Mouse (Mus musculus): Measurements from ENCODE around the gene Gm3164. TPM values are rescaled to one million over a fixed set of nuclear protein-coding genes. Genes with fewer than 3 reads are reported as not detected.
"Not testable (repeated sequence)": the region's sequence is repeated elsewhere in the genome, so short reads cannot be mapped to it uniquely, and the experiment has no call there.

Gene Gm3164
- polyA plus RNA-seq (2012; rRNA removed): 0.04 and 0.08 TPM in 2 replicates

- DNase-seq (ENCODE audit: low spot score): not testable (repeated sequence)
Observed at GRCm38 (mm10) chr14:4414965-4415835, at the start of gene Gm3164. Gene Gm3164, plus strand, starts transcription at chr14:4415448.

GRCm38 (mm10) chr14:4368991-4369390 is 46.3 kb upstream of the Gm3164 start:
- DNase-seq (ENCODE audit: low spot score): not testable (repeated sequence)

GRCm38 (mm10) chr14:4369691-4370090 is 45.6 kb upstream of the Gm3164 start:
- DNase-seq (ENCODE audit: low spot score): peak; percentile 22

GRCm38 (mm10) chr14:4377871-4378270 is 37.4 kb upstream of the Gm3164 start:
- peak; percentile 20 for DNase-seq (ENCODE audit: low spot score)

DNA sequence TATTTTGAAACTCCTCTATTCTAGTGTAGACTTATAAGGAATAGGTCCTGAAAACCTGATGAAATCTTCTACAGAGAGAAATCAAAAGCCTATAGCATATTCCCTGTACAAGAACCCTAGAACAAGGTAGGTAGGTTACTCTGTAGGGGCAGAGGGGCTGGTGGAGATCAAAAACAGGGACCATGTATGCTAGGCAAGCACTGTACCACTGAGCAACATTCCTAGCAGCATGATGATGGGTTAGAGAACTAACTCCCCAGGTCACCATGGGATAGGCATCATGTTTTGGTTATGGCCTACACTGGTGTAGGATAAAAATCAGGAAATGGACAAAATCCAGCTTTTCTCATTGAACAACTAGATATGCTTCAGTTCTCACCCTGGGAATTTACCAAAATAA is 29.6 kb upstream of the Gm3164 start:
- DNase-seq (ENCODE audit: low spot score): not testable (repeated sequence)

- not testable (repeated sequence) for DNase-seq (ENCODE audit: low spot score)
Observed at GRCm38 (mm10) chr14:4392841-4393530, 22.3 kb upstream of the Gm3164 start.

DNA sequence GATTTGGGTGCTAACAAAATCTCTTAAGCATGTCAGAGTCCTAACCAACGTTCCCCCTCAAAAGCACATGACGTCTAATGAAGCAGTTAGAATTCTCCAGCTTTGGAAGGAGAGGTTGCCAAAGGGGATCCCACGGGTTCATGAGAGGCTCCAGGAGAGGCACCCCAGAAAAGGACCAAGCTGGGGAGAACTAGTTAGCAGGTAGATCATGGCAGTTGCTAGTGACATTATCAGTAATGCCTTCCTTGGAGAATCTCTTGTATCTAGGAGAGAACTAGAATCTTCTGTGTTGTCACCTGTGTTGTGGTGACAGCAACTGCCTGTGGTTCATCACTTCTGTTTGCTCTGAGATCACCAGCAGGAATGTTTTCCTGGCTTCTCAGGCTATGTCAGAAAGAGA is 18.0 kb upstream of the Gm3164 start, which contains the start of gene Gm3159:
Gm3159 (plus strand) TSS at position 301 of the 400 bp plus-strand sequence.
- not testable (repeated sequence) for DNase-seq (ENCODE audit: low spot score)

DNA sequence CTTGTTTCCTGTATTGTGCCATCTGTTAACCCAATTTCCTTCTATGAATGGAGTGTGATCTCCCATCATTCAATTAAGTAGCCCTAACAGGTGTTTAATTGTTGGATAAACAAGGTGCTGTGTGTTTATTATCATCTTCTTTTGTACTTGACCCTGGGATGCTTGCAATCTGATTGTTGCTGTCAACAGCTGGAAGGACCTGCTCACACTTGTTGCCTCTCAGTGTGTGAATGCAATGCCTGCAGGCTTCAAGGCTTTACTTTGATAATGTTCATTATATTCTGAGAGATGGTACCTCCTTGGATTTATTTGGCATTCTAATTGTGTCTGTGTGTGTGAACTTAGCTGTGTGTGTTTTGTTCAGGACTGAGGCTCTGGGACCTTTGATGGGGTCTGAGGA is 16.6 kb upstream of the Gm3164 start:
- not testable (repeated sequence) for DNase-seq (ENCODE audit: low spot score)

GRCm38 (mm10) chr14:4400115-4400789 is 15.0 kb upstream of the Gm3164 start:
- DNase-seq (ENCODE audit: low spot score): not testable (repeated sequence)

- not testable (repeated sequence) for DNase-seq (ENCODE audit: low spot score)
Observed at GRCm38 (mm10) chr14:4401245-4401644, 14.0 kb upstream of the Gm3164 start.

DNA sequence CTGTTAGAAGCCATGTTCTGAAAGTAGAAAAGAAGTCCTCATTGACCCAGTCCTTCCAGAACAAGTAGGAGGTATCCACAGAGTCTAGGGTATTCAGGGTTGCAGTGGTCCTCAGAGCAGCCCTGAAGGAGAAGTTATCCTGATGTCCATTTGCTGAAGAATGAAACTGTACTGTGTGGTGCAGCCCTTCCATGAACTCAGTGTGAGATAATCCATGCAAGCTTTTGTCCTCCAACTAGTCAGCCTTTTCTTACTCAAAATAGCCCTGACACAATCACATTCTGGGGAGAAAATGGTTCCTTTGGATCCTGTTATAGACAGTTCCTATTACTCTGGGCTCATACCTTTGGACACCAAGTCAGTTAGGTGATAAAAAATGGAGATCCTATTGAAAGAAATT is 11.4 kb upstream of the Gm3164 start:
- DNase-seq (ENCODE audit: low spot score): not testable (repeated sequence)

DNA sequence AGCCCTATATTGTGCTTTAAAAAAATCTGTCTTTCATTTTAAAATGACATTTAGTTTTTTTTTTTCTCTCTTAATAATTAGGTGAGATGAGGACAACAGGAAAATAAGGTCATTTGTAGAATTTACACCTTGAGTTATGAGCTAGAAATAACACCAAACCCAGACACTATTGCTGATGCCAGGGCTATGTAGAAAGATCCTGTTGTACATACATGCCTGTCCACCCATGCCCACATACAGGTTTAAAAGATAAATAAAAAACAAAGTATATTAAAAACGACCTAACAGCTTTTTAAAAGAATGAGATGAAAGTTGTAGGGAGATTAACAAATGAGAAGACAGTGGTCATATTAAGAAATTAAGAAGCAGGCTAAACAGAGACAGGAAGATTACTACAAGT is 5.3 kb upstream of the Gm3164 start:
- DNase-seq (ENCODE audit: low spot score): not testable (repeated sequence)

DNA sequence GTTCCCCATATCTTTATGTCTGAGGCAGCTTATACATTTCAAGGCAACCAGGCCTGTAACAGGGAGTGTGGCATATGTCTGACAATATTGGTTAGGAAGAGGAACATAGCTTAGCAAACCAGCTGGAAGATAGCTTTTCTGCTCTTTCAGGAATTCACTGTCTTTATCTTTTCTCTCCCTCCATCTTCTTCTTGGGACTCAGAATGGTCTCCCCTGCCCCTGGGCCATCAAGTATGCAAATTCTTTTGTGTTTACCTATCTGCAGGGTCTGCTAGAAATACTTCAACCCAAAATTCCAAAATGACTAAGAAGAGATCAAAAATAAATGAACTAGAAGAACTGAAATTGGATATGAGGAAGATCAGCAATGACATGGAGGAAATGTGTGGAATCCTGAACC is 15.4 kb downstream of the Gm3164 start, which contains the start of gene Gm3173:
Gm3173 (plus strand) TSS at position 301 of the 400 bp plus-strand sequence.
- not testable (repeated sequence) for DNase-seq (ENCODE audit: low spot score)

DNA sequence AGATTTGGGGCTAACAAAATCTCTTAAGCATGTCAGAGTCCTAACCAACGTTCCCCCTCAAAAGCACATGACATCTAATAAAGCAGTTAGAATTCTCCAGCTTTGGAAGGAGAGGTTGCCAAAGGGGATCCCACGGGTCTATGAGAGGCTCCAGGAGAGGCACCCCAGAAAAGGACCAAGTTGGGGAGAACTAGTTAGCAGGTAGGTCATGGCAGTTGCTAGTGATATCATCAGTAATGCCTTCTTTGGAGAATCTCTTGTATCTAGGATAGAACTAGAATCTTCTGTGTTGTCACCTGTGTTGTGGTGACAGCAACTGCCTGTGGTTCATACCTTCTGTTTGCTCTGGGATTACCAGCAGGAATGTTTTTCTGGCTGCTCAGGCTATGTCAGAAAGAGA is 66.2 kb downstream of the Gm3164 start, which contains the start of gene Gm3182:
Gm3182 (plus strand) TSS at position 301 of the 400 bp plus-strand sequence.
- not testable (repeated sequence) for DNase-seq (ENCODE audit: low spot score)

Other genes starting within 250 kb of the Gm3164 start
- gene Gm2974, start 232.9 kb upstream of the Gm3164 start, polyA plus RNA-seq (2012; rRNA removed): 0.09 and 0.11 TPM in 2 replicates
- not detected in 2 replicates for gene Gm3138, start 165.8 kb upstream of the Gm3164 start, polyA plus RNA-seq (2012; rRNA removed)
- gene Gm3149, start 98.2 kb upstream of the Gm3164 start, polyA plus RNA-seq (2012; rRNA removed): not detected in 2 replicates
- 0.04 TPM in 1 of 2 replicates, not detected in the other for gene 2610042L04Rik, start 80.7 kb upstream of the Gm3164 start, polyA plus RNA-seq (2012; rRNA removed)
- gene Gm3159, start 17.9 kb upstream of the Gm3164 start, polyA plus RNA-seq (2012; rRNA removed): not detected in 2 replicates
- 1.3 TPM in 1 of 2 replicates, not detected in the other for gene Gm3173, start 15.5 kb downstream of the Gm3164 start, polyA plus RNA-seq (2012; rRNA removed)
- not detected in 2 replicates for gene Gm3182, start 66.3 kb downstream of the Gm3164 start, polyA plus RNA-seq (2012; rRNA removed)
- gene Gm3047, start 140.0 kb downstream of the Gm3164 start, polyA plus RNA-seq (2012; rRNA removed): not detected in 2 replicates
- gene Gm8159, start 216.9 kb downstream of the Gm3164 start, polyA plus RNA-seq (2012; rRNA removed): 0.08 TPM in 1 of 2 replicates, not detected in the other
- gene Gm3239, start 248.7 kb downstream of the Gm3164 start, polyA plus RNA-seq (2012; rRNA removed): 0.12 and 0.15 TPM in 2 replicates